Comparison of ENCODE assay signal across 8 mouse cellular contexts in genomic region chr13:104816270-104816634, GRCm38 (mm10). TPM values are rescaled to one million over a fixed set of nuclear protein-coding genes. Genes with fewer than 3 reads are reported as not detected.
DNase-seq lines count a peak whose midpoint lies in the region; ATAC-seq and TF ChIP-seq lines count a peak whose summit lies in the region.

No protein-coding gene starts in this region.

- H3K9me3 ChIP-seq in embryonic facial prominence, embryonic 15.5 days (replicated peaks): no peaks in the 10 kb centered on the region

- H3K4me1 ChIP-seq in embryonic facial prominence, embryonic 15.5 days: peaks cover 14% of the 10 kb centered on the region

- no peaks in the 10 kb centered on the region for H3K27me3 ChIP-seq in embryonic facial prominence, embryonic 15.5 days
- no peaks in the 10 kb centered on the region for H3K27me3 ChIP-seq in myocyte (ENCODE audit: control insufficient read depth, insufficient read depth, insufficient read length)

- 0 out of 2 replicates have a peak, but pooled peaks have one; percentile 6 for ATAC-seq in embryonic facial prominence, embryonic 15.5 days (ENCODE audit: insufficient number of reproducible peaks, low FRiP score, low TSS enrichment, low read depth)

- peaks cover 25% of the 10 kb centered on the region for H3K79me2 ChIP-seq in myocyte (ENCODE audit: control insufficient read depth, insufficient read depth)

- peak overlapping the region; percentile 80 for H3K27ac ChIP-seq in embryonic facial prominence, embryonic 15.5 days (replicated peaks)

- H3ac ChIP-seq in myocyte (ENCODE audit: control insufficient read depth, insufficient read length): peak overlapping the region; percentile 39

- H3K4me2 ChIP-seq in embryonic facial prominence, embryonic 15.5 days (replicated peaks): peak overlapping the region; percentile 59
- H3K4me2 ChIP-seq in myocyte (ENCODE audit: low read depth): peak overlapping the region; percentile 82

- no peak overlapping the region for H3K9ac ChIP-seq in embryonic facial prominence, embryonic 15.5 days

- WGBS in embryonic facial prominence, embryonic 15.5 days: 9% methylated on average over 8 of the region's 8 CpGs
- WGBS in large intestine, adult 2 months: 3% methylated on average over 8 of the region's 8 CpGs

- no peak for TF ChIP-seq POLR2A in myocyte (IDR thresholded peaks at IDR 0.05; ENCODE audit: insufficient read length, low read depth)

- H3K4me3 ChIP-seq in embryonic facial prominence, embryonic 15.5 days (replicated peaks): peak overlapping the region; percentile 68
- peak overlapping the region; percentile 96 for H3K4me3 ChIP-seq in myocyte

- peak; percentile 23 for DNase-seq in embryo, embryonic 10 days (ENCODE audit: low spot score)
- DNase-seq in embryo, embryonic 9.5 days (ENCODE audit: extremely low spot score): no peak
- DNase-seq in 416B (ENCODE audit: low read depth): peak; percentile 89
- DNase-seq in large intestine, adult 2 months (ENCODE audit: low read depth, low spot score): peak; percentile 28
- no peak for DNase-seq in c-Kit-positive CD71-positive TER-119-positive erythroid progenitor cells, embryonic 14.5 days (ENCODE audit: low spot score)
- DNase-seq in cerebellum, postnatal 36 days: no peak

- H3K36me3 ChIP-seq in embryonic facial prominence, embryonic 15.5 days: 0 out of 2 replicates have a peak, but pooled peaks cover 3% of the 10 kb centered on the region
- no peaks in the 10 kb centered on the region for H3K36me3 ChIP-seq in myocyte (ENCODE audit: control insufficient read depth, insufficient read depth)

TF ChIP-seq in myocyte, 11 proteins besides CTCF, POLR2A, EP300 and RAD21:
- TF ChIP-seq MYOG (IDR thresholded peaks at IDR 0.05; ENCODE audit: control insufficient read depth in 1 of 3, insufficient read depth in 1 of 3, insufficient read length in 2 of 3, low read depth in 2 of 3) (no peak), TCF3 (IDR thresholded peaks at IDR 0.05; ENCODE audit: insufficient read length, low read depth) (no peak), MYOD1 (IDR thresholded peaks at IDR 0.05; ENCODE audit: control insufficient read depth in 1 of 3, insufficient read length in 2 of 3, low read depth in 2 of 3) (no peak), USF1 (IDR thresholded peaks at IDR 0.05; ENCODE audit: low read depth) (no peak), CEBPB (IDR thresholded peaks at IDR 0.05; ENCODE audit: insufficient read depth, poor library complexity, severe bottlenecking) (no peak), MAX (IDR thresholded peaks at IDR 0.05; ENCODE audit: low read depth) (no peak), POLR2AphosphoS2 (IDR thresholded peaks at IDR 0.05; ENCODE audit: insufficient read length, low read depth) (no peak), SRF (IDR thresholded peaks at IDR 0.05; ENCODE audit: control insufficient read depth, insufficient read length, low read depth) (no peak), REST (IDR thresholded peaks at IDR 0.05; ENCODE audit: insufficient read depth, insufficient read length) (no peak), TCF12 (IDR thresholded peaks at IDR 0.05; ENCODE audit: insufficient read depth, poor library complexity, severe bottlenecking) (no peak), E2F4 (IDR thresholded peaks at IDR 0.05; ENCODE audit: insufficient read depth) (no peak)

RNA-seq across cellular contexts. Expression of gene Cwc27, which starts 0.7 kb away (rescaled TPM):
- polyA plus RNA-seq in embryonic facial prominence, embryonic 15.5 days (2015; fragmentation: Nextera tagmentation; extraction: Ambion mirVana): 22.6 and 23.4 TPM in 2 replicates
- 3.0 TPM in 2 replicates for polyA plus RNA-seq in large intestine, adult 2 months (2012; rRNA removed)
- polyA plus RNA-seq in myocyte (2012; fragmentation: generic; extraction: Trizol): 5.4 TPM

RNA-seq across cellular contexts. Expression of gene Srek1ip1, which starts 24.0 kb away (rescaled TPM):
- 21.2 and 24.3 TPM in 2 replicates for polyA plus RNA-seq in embryonic facial prominence, embryonic 15.5 days (2015; fragmentation: Nextera tagmentation; extraction: Ambion mirVana)
- polyA plus RNA-seq in large intestine, adult 2 months (2012; rRNA removed): 9.0 and 11.2 TPM in 2 replicates
- 7.2 TPM for polyA plus RNA-seq in myocyte (2012; fragmentation: generic; extraction: Trizol)

RNA-seq across cellular contexts. Expression of gene Shisal2b, which starts 47.4 kb away (rescaled TPM):
- polyA plus RNA-seq in embryonic facial prominence, embryonic 15.5 days (2015; fragmentation: Nextera tagmentation; extraction: Ambion mirVana): 0.25 and 0.35 TPM in 2 replicates
- polyA plus RNA-seq in large intestine, adult 2 months (2012; rRNA removed): 0.16 and 0.46 TPM in 2 replicates
- polyA plus RNA-seq in myocyte (2012; fragmentation: generic; extraction: Trizol): not detected

Comparison
In these comparisons a context has a peak if more than half of its experiments do, and no peak if none do; other contexts are left out.
1. DNase-seq: peak in embryo, embryonic 10 days (single experiment), 416B (single experiment) and large intestine, adult 2 months (single experiment); none in embryo, embryonic 9.5 days (single experiment), c-Kit-positive CD71-positive TER-119-positive erythroid progenitor cells, embryonic 14.5 days (single experiment) and cerebellum, postnatal 36 days (0 of 2).